Mouse (Mus musculus): ENCODE results near the gene C1qb. TPM values are rescaled to one million over a fixed set of nuclear protein-coding genes. Genes with fewer than 3 reads are reported as not detected.

C1qb gene
- total RNA-seq (2022) = 100 to 1,000 TPM in 2 of 4 experiments, 10 to 100 TPM in 2; 48.7 to 305 (median 140) TPM

GRCm38 (mm10) chr4:136886101-136886500 lies at the start of gene C1qb:
Gene C1qb (minus strand): TSS chr4:136886187.
- DNase-seq (ENCODE audit: low spot score in 2 of 2) = no peak

- no peak for DNase-seq (ENCODE audit: low spot score in 2 of 2)
These were observed 49.0 kb upstream of the C1qb start for GRCm38 (mm10) chr4:136934746-136935613.

GRCm38 (mm10) chr4:136930474-136930873 lies 44.5 kb upstream of the C1qb start:
- DNase-seq (ENCODE audit: low spot score in 2 of 2) = no peak

- DNase-seq (ENCODE audit: low spot score in 2 of 2) = no peak
These were observed 42.9 kb upstream of the C1qb start for GRCm38 (mm10) chr4:136928928-136929327.

- DNase-seq (ENCODE audit: low spot score in 2 of 2) = peak in 1 of 2 experiments; percentile 11
These were observed 39.8 kb upstream of the C1qb start for GRCm38 (mm10) chr4:136925804-136926203.

- peak in 1 of 2 experiments; percentile 23 for DNase-seq (ENCODE audit: low spot score in 2 of 2)
These were observed 38.5 kb upstream of the C1qb start for GRCm38 (mm10) chr4:136924529-136924928.

GRCm38 (mm10) chr4:136919526-136919925 lies 33.5 kb upstream of the C1qb start:
- peak; percentile 35 for DNase-seq (ENCODE audit: low spot score in 2 of 2)

- DNase-seq (ENCODE audit: low spot score in 2 of 2) = no peak
These were observed 32.8 kb upstream of the C1qb start for GRCm38 (mm10) chr4:136918834-136919233.

- DNase-seq (ENCODE audit: low spot score in 2 of 2) = no peak
These were observed 31.2 kb upstream of the C1qb start for GRCm38 (mm10) chr4:136917165-136917524.

- no peak for DNase-seq (ENCODE audit: low spot score in 2 of 2)
These were observed 30.6 kb upstream of the C1qb start for GRCm38 (mm10) chr4:136916359-136917164.

GRCm38 (mm10) chr4:136912841-136913240 lies 26.9 kb upstream of the C1qb start:
- no peak for DNase-seq (ENCODE audit: low spot score in 2 of 2)

GRCm38 (mm10) chr4:136911804-136912203 lies 25.8 kb upstream of the C1qb start:
- peak; percentile 37 to 46 for DNase-seq (ENCODE audit: low spot score in 2 of 2)

- DNase-seq (ENCODE audit: low spot score in 2 of 2) = no peak
These were observed 25.2 kb upstream of the C1qb start for GRCm38 (mm10) chr4:136911211-136911646.

GRCm38 (mm10) chr4:136907809-136908208 lies 21.8 kb upstream of the C1qb start:
- no peak for DNase-seq (ENCODE audit: low spot score in 2 of 2)

- DNase-seq (ENCODE audit: low spot score in 2 of 2) = no peak
These were observed 21.0 kb upstream of the C1qb start for GRCm38 (mm10) chr4:136907033-136907432.

GRCm38 (mm10) chr4:136904767-136905539 lies 19.0 kb upstream of the C1qb start:
- no peak for DNase-seq (ENCODE audit: low spot score in 2 of 2)

GRCm38 (mm10) chr4:136899154-136899553 lies 13.2 kb upstream of the C1qb start:
- DNase-seq (ENCODE audit: low spot score in 2 of 2) = no peak

- no peak for DNase-seq (ENCODE audit: low spot score in 2 of 2)
These were observed 12.7 kb upstream of the C1qb start, which contains the start of gene C1qa for GRCm38 (mm10) chr4:136898637-136899036. Gene C1qa (minus strand): TSS chr4:136898803.

- no peak for DNase-seq (ENCODE audit: low spot score in 2 of 2)
These were observed 12.2 kb upstream of the C1qb start for GRCm38 (mm10) chr4:136898084-136898598.

- DNase-seq (ENCODE audit: low spot score in 2 of 2) = no peak
These were observed 10.5 kb upstream of the C1qb start for GRCm38 (mm10) chr4:136896461-136896860.

GRCm38 (mm10) chr4:136895861-136896260 lies 9.9 kb upstream of the C1qb start:
- no peak for DNase-seq (ENCODE audit: low spot score in 2 of 2)

Measured in layer of hippocampus, adult 8-10 months (tissue).